Mouse (Mus musculus) neural tube, embryonic 11.5 days (tissue): ENCODE data around the gene Kcnj12. TPM values are rescaled to one million over a fixed set of nuclear protein-coding genes. Genes with fewer than 3 reads are reported as not detected.

Experiments
- ATAC-seq: fragments of 200-750 bp; cut with Nextera tagmentation; 2 replicates; pipeline ENCODE4 v1.8.0; 2017; ENCODE audit warnings: moderate number of reproducible peaks, mild to moderate bottlenecking, moderate TSS enrichment, moderate library complexity; ENCODE audit not compliant: insufficient read depth, low FRiP score, low TSS enrichment
- DNase-seq: peaks from one replicate; pipeline ENCODE4 v3.0.0-alpha.2; 2015; ENCODE audit warnings: low spot score
- H3K27ac ChIP-seq: fragments of 300-500 bp; sonication (generic); 2 replicates; pipeline ENCODE4 v1.5.1; 2014; ENCODE audit warnings: low read depth, mild to moderate bottlenecking, low read length
- H3K27me3 ChIP-seq: fragments of 300-500 bp; sonication (generic); 2 replicates; pipeline ENCODE4 v1.6.1; 2014; ENCODE audit warnings: mild to moderate bottlenecking, low read length, mixed read lengths; ENCODE audit not compliant: control insufficient read depth, insufficient read depth
- H3K36me3 ChIP-seq: fragments of 300-500 bp; sonication (generic); 2 replicates; pipeline ENCODE4 v1.6.1; 2014; ENCODE audit warnings: mild to moderate bottlenecking, low read length, moderate library complexity, mixed read lengths; ENCODE audit not compliant: control insufficient read depth, insufficient read depth
- H3K4me1 ChIP-seq: fragments of 300-500 bp; sonication (generic); 2 replicates; pipeline ENCODE4 v1.6.1; 2014; ENCODE audit warnings: low read length, mixed read lengths; ENCODE audit not compliant: control insufficient read depth, insufficient read depth
- H3K4me2 ChIP-seq: fragments of 300-500 bp; sonication (generic); 2 replicates; pipeline ENCODE4 v1.6.1; 2014; ENCODE audit warnings: low read depth, mild to moderate bottlenecking, moderate library complexity
- H3K4me3 ChIP-seq: fragments of 300-500 bp; sonication (generic); 2 replicates; pipeline ENCODE4 v1.5.1; 2014; ENCODE audit warnings: low read depth, low read length
- H3K9ac ChIP-seq: fragments of 300-500 bp; sonication (generic); 2 replicates; pipeline ENCODE4 v1.6.1; 2014; ENCODE audit warnings: mild to moderate bottlenecking, low read length
- H3K9me3 ChIP-seq: fragments of 300-500 bp; sonication (generic); 2 replicates; pipeline ENCODE4 v1.6.1; 2016; ENCODE audit warnings: low read length; ENCODE audit not compliant: control insufficient read depth
- WGBS: fragments of 180-500 bp; shearing (Covaris S2); extraction: QIAGEN DNeasy Blood & Tissue Kit; methylation state at CpG from one replicate; pipeline ENCODE4 v1.1.7; 2014; 5-methylcytosine and 5-hydroxymethylcytosine counted together
- polyA plus RNA-seq: library from polyadenylated mRNA; unstranded; fragments of >200 nt; fragmentation: Nextera tagmentation; extraction: Ambion mirVana; gene quantifications from 2 replicates; pipeline ENCODE4 v1.2.1, GENCODE M21; 2014

The Kcnj12 gene
- polyA plus RNA-seq, 1 experiment from 2014 or later = 4.0 TPM

DNA sequence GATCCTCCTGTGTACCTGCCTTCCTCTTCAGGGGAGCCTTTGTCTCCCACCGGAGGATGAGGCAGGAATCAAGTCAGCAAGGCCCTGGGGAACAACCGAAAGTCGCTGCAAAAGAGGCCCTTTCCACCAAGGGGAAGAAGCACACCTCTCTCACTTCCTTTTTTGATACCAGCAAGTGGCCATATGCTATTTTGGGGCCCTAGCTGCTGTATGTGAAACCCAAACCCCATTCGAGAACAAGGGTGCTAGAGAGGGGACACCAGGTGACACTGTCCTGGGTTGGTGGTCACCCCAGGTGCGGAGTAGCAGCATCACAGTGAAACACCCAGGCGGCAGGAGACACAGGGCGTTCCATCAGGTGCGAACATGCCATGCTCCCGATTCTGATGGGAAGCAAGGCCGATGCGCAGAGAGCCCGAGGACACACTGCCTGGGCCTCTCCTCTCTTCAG, 86.6 kb downstream of the Kcnj12 start:
- H3K4me1 ChIP-seq = no peaks in the 10 kb centered on the region
- WGBS = 85% methylated on average over 12 of the region's 12 CpGs
- no peaks in the 10 kb centered on the region for H3K36me3 ChIP-seq
- no peak overlapping the region for H3K9ac ChIP-seq
- H3K9me3 ChIP-seq = no peaks in the 10 kb centered on the region
- ATAC-seq (no peak), DNase-seq (no peak)
- H3K27ac ChIP-seq = no peak overlapping the region
- no peak overlapping the region for H3K4me2 ChIP-seq
- H3K4me3 ChIP-seq = no peak overlapping the region
- H3K27me3 ChIP-seq = no peaks in the 10 kb centered on the region

GRCm38 (mm10) chr11:61109707-61110106, 87.3 kb downstream of the Kcnj12 start:
- no peak overlapping the region for H3K9ac ChIP-seq
- H3K4me3 ChIP-seq = no peak overlapping the region
- WGBS = 93% methylated on average over 6 of the region's 6 CpGs
- ATAC-seq (no peak), DNase-seq (no peak)
- no peaks in the 10 kb centered on the region for H3K4me1 ChIP-seq
- no peaks in the 10 kb centered on the region for H3K27me3 ChIP-seq
- H3K36me3 ChIP-seq = no peaks in the 10 kb centered on the region
- H3K4me2 ChIP-seq = no peak overlapping the region
- H3K27ac ChIP-seq = no peak overlapping the region
- H3K9me3 ChIP-seq = no peaks in the 10 kb centered on the region

DNA sequence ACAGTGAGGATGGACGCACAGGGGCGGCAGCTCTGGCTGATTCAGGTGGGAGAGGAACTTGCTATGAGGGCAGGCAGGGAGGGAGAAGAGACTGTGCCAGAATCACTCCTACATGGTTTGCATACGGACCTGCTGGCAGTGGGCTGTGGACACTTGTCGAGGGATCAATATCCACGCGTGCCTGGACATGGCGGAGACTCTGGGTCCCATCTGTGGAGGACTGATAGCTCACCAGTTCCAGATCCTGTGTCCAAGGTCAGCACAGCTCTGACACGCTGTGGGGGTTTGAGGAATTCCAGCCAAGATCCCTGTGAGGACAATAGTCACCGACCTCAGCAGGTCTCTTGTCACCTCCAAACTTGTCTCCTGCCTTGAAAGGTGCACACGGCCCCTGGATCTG, 87.7 kb downstream of the Kcnj12 start:
- Histone ChIP-seq H3K9me3 (no peaks in the 10 kb centered on the region), H3K9ac (no peak overlapping the region), H3K4me3 (no peak overlapping the region), H3K27me3 (no peaks in the 10 kb centered on the region), H3K36me3 (no peaks in the 10 kb centered on the region), H3K27ac (no peak overlapping the region), H3K4me1 (no peaks in the 10 kb centered on the region), H3K4me2 (no peak overlapping the region)
- ATAC-seq (no peak), DNase-seq (no peak)
- WGBS = 83% methylated on average over 10 of the region's 10 CpGs

DNA sequence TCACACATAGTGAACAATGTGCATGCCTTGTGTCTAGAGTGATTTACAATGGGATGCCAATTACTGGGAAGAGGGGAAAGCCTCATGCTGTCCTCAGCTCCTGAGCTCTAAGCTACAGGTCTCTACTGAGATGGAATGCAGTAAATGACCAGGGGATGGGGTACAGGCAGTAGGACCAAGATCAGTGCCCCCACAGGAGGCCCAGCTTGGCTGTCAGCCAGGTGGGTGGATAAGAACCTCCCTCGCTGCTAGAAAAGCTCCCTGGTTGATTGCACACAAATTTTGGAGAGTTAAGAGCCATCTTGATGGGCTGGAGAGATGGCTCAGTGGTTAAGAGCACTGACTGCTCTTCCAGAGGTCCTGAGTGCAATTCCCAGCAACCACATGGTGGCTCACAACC, 88.6 kb downstream of the Kcnj12 start:
- no peak for DNase-seq
- WGBS = 72% methylated on average over 1 of the region's 1 CpGs
- Histone ChIP-seq H3K9ac (no peak overlapping the region), H3K9me3 (no peaks in the 10 kb centered on the region), H3K27ac (no peak overlapping the region), H3K4me3 (no peak overlapping the region), H3K4me1 (no peaks in the 10 kb centered on the region), H3K4me2 (no peak overlapping the region), H3K27me3 (no peaks in the 10 kb centered on the region), H3K36me3 (no peaks in the 10 kb centered on the region)
- no peak for ATAC-seq

DNA sequence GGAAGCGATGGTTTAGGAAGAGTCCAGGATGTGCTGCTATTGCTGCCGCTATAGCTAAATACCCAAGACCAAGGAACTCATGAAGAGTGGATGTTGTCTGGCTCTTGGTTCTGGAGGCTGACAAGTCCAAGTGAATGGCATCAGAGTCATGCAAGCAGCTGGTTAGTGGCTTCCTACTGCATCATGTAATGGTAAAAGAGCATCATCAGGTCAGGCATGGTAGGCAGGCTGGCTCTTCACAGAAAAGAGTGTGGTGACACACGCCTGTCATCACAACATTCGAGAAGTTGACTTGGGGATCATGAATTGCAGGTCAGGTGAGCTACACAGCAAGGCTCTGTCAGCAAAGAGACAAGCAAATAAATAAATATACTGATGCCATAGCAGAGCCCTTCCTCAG, 89.1 kb downstream of the Kcnj12 start:
- no peak overlapping the region for H3K4me2 ChIP-seq
- 92% methylated on average over 4 of the region's 4 CpGs for WGBS
- no peaks in the 10 kb centered on the region for H3K36me3 ChIP-seq
- ATAC-seq (no peak), DNase-seq (no peak)
- no peak overlapping the region for H3K9ac ChIP-seq
- no peak overlapping the region for H3K4me3 ChIP-seq
- no peaks in the 10 kb centered on the region for H3K4me1 ChIP-seq
- H3K27me3 ChIP-seq = no peaks in the 10 kb centered on the region
- H3K27ac ChIP-seq = no peak overlapping the region
- H3K9me3 ChIP-seq = no peaks in the 10 kb centered on the region

GRCm38 (mm10) chr11:61112323-61112995, 90.1 kb downstream of the Kcnj12 start:
- WGBS = 81% methylated on average over 8 of the region's 8 CpGs
- Histone ChIP-seq H3K27ac (no peak overlapping the region), H3K27me3 (no peaks in the 10 kb centered on the region), H3K4me1 (no peaks in the 10 kb centered on the region), H3K36me3 (no peaks in the 10 kb centered on the region), H3K9me3 (no peaks in the 10 kb centered on the region), H3K4me3 (no peak overlapping the region), H3K9ac (no peak overlapping the region), H3K4me2 (no peak overlapping the region)
- ATAC-seq = no peak
- no peak for DNase-seq

- H3K27me3 ChIP-seq = no peaks in the 10 kb centered on the region
- H3K4me1 ChIP-seq = no peaks in the 10 kb centered on the region
- H3K4me3 ChIP-seq = no peak overlapping the region
- H3K9me3 ChIP-seq = no peaks in the 10 kb centered on the region
- no peak overlapping the region for H3K4me2 ChIP-seq
- no peak overlapping the region for H3K27ac ChIP-seq
- WGBS = 63% methylated on average over 8 of the region's 8 CpGs
- DNase-seq (no peak), ATAC-seq (no peak)
- H3K36me3 ChIP-seq = no peaks in the 10 kb centered on the region
- no peak overlapping the region for H3K9ac ChIP-seq
Observed at GRCm38 (mm10) chr11:61116226-61116625, 93.9 kb downstream of the Kcnj12 start.

DNA sequence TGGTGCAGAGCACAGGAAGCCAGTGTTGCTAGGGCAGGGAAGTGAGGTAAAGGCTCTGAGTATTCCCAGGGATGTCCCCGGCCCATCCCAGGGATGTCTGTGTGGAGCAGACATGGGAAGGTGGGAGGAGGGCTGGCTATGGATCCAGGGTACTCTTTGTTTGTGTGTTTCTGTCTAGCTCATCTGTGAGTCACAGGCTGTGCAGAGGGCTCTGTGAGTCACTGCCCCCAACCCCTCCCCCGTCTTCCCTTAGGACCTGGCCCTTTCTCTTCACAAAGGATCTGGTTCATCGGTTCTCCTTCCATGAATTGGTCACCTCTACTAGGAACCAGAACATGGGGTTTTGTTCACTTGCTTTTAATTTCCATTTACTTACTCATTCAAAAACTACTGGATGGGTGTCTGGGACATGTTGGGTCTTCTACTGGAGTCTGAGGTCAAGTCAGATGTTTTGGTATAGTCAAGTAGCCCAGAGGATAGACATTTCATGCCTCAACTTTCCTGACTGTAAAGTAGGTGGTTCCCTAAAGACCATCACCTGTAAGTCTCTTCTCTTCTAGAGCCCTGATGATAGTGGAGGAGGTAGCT, 97.7 kb downstream of the Kcnj12 start:
- Histone ChIP-seq H3K4me3 (no peak overlapping the region), H3K27me3 (no peaks in the 10 kb centered on the region), H3K4me1 (no peaks in the 10 kb centered on the region), H3K9ac (no peak overlapping the region), H3K27ac (no peak overlapping the region), H3K36me3 (no peaks in the 10 kb centered on the region), H3K9me3 (no peaks in the 10 kb centered on the region), H3K4me2 (no peak overlapping the region)
- DNase-seq (no peak), ATAC-seq (no peak)
- WGBS = 80% methylated on average over 3 of the region's 3 CpGs
